Mouse (Mus musculus) liver, embryonic 16.5 days (tissue): ENCODE results near the gene Lect2. TPM values are rescaled to one million over a fixed set of nuclear protein-coding genes. Genes with fewer than 3 reads are reported as not detected.

Experiments
- ATAC-seq: fragments of 200-750 bp; cut with Nextera tagmentation; 2 replicates; pipeline ENCODE4 v1.8.0; 2017; ENCODE audit warnings: low read depth, mild to moderate bottlenecking, moderate number of reproducible peaks, moderate library complexity
- H3K27ac ChIP-seq: fragments of 300-500 bp; sonication (generic); 2 replicates; pipeline ENCODE4 v1.5.1; 2014; ENCODE audit warnings: mild to moderate bottlenecking, low read length
- H3K27me3 ChIP-seq: fragments of 300-500 bp; sonication (generic); 2 replicates; pipeline ENCODE4 v1.6.1; 2014; ENCODE audit warnings: low read depth, low read length, mixed read lengths; ENCODE audit not compliant: control insufficient read depth, insufficient read depth
- H3K36me3 ChIP-seq: fragments of 300-500 bp; sonication (generic); 2 replicates; pipeline ENCODE4 v1.6.1; 2014; ENCODE audit warnings: mild to moderate bottlenecking; ENCODE audit not compliant: control insufficient read depth, insufficient read depth
- H3K4me1 ChIP-seq: fragments of 300-500 bp; sonication (generic); 2 replicates; pipeline ENCODE4 v1.6.1; 2014; ENCODE audit warnings: low read depth, low read length, mixed read lengths; ENCODE audit not compliant: control insufficient read depth
- H3K4me2 ChIP-seq: fragments of 300-500 bp; sonication (generic); 2 replicates; pipeline ENCODE4 v1.6.1; 2014; ENCODE audit warnings: low read depth, low read length, mixed read lengths
- H3K4me3 ChIP-seq: fragments of 300-500 bp; sonication (generic); 2 replicates; pipeline ENCODE4 v1.5.1; 2014; ENCODE audit warnings: low read depth, mild to moderate bottlenecking, low read length
- H3K9ac ChIP-seq: fragments of 300-500 bp; sonication (generic); 2 replicates; pipeline ENCODE4 v1.6.1; 2014; ENCODE audit warnings: low read depth, low read length
- H3K9me3 ChIP-seq: fragments of 300-500 bp; sonication (generic); replicated peaks from 2 replicates; pipeline ENCODE4 v1.6.1; 2016; ENCODE audit warnings: low read length; ENCODE audit not compliant: control insufficient read depth
- WGBS: fragments of 180-500 bp; shearing (Covaris S2); extraction: QIAGEN DNeasy Blood & Tissue Kit; methylation state at CpG from one replicate; pipeline ENCODE4 v1.1.7; 2014; ENCODE audit not compliant: insufficient replicate concordance; 5-methylcytosine and 5-hydroxymethylcytosine counted together
- polyA plus RNA-seq: library from polyadenylated mRNA; unstranded; fragments of >200 nt; fragmentation: Nextera tagmentation; extraction: Ambion mirVana; gene quantifications from 2 replicates; pipeline ENCODE4 v1.2.1, GENCODE M21; 2015

Lect2 gene
- polyA plus RNA-seq, 1 experiment from 2014 or later: 40.2 TPM

- Histone ChIP-seq H3K4me2 (no peak overlapping the region), H3K36me3 (no peaks in the 10 kb centered on the region), H3K27ac (no peak overlapping the region), H3K4me1 (peaks cover 6% of the 10 kb centered on the region), H3K27me3 (no peaks in the 10 kb centered on the region), H3K4me3 (no peak overlapping the region), H3K9ac (no peak overlapping the region), H3K9me3 (no peaks in the 10 kb centered on the region)
- no peak for ATAC-seq
- WGBS: 38% methylated on average over 6 of the region's 6 CpGs
These were observed 3.4 kb upstream of the Lect2 start for GRCm38 (mm10) chr13:56551661-56552060.

GRCm38 (mm10) chr13:56550574-56550973 is 2.3 kb upstream of the Lect2 start:
- Histone ChIP-seq H3K9me3 (no peaks in the 10 kb centered on the region), H3K27ac (no peak overlapping the region), H3K36me3 (no peaks in the 10 kb centered on the region), H3K4me1 (peaks cover 6% of the 10 kb centered on the region), H3K4me3 (no peak overlapping the region), H3K27me3 (no peaks in the 10 kb centered on the region), H3K9ac (no peak overlapping the region), H3K4me2 (no peak overlapping the region)
- WGBS: 11% methylated on average over 1 of the region's 1 CpGs
- no peak for ATAC-seq

GRCm38 (mm10) chr13:56549364-56549763 is 1.1 kb upstream of the Lect2 start:
- H3K4me2 ChIP-seq: no peak overlapping the region
- no peaks in the 10 kb centered on the region for H3K36me3 ChIP-seq
- no peak overlapping the region for H3K9ac ChIP-seq
- no peak; the same call in 1 of the 2 replicates for ATAC-seq
- no peak overlapping the region for H3K4me3 ChIP-seq
- H3K27me3 ChIP-seq: no peaks in the 10 kb centered on the region
- H3K9me3 ChIP-seq: no peaks in the 10 kb centered on the region
- no peak overlapping the region for H3K27ac ChIP-seq
- 18% methylated on average over 4 of the region's 4 CpGs for WGBS
- H3K4me1 ChIP-seq: peaks cover 6% of the 10 kb centered on the region

DNA sequence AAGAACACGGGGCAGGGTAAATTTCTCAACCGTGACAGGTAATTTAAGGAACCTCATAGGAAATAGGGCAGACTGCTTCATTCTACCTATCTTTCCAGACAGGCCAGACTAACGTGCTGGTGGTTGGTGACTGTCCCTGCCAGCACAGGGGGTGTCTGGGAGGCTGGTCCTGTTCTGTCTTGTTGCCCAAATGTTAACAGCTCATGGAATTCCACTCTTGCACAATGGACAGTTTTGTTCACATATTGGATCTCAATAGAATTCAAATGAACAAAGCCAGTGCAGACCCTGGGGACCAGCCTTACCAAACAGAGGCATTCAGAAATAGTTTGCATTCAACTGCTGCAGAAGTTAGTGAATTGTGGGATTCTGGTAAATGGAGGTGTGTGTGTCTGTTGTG is 3.3 kb downstream of the Lect2 start:
- ATAC-seq: no peak
- no peaks in the 10 kb centered on the region for H3K36me3 ChIP-seq
- no peak overlapping the region for H3K27ac ChIP-seq
- H3K9me3 ChIP-seq: no peaks in the 10 kb centered on the region
- H3K9ac ChIP-seq: no peak overlapping the region
- 53% methylated on average over 3 of the region's 3 CpGs for WGBS
- H3K4me2 ChIP-seq: no peak overlapping the region
- H3K27me3 ChIP-seq: no peaks in the 10 kb centered on the region
- H3K4me1 ChIP-seq: peaks cover 6% of the 10 kb centered on the region
- H3K4me3 ChIP-seq: no peak overlapping the region

GRCm38 (mm10) chr13:56543805-56544204 is 4.5 kb downstream of the Lect2 start:
- H3K4me2 ChIP-seq: no peak overlapping the region
- no peak overlapping the region for H3K27ac ChIP-seq
- 68% methylated on average over 9 of the region's 9 CpGs for WGBS
- H3K4me3 ChIP-seq: no peak overlapping the region
- H3K36me3 ChIP-seq: no peaks in the 10 kb centered on the region
- H3K9me3 ChIP-seq: no peaks in the 10 kb centered on the region
- no peak overlapping the region for H3K9ac ChIP-seq
- no peaks in the 10 kb centered on the region for H3K4me1 ChIP-seq
- ATAC-seq: no peak
- no peaks in the 10 kb centered on the region for H3K27me3 ChIP-seq

DNA sequence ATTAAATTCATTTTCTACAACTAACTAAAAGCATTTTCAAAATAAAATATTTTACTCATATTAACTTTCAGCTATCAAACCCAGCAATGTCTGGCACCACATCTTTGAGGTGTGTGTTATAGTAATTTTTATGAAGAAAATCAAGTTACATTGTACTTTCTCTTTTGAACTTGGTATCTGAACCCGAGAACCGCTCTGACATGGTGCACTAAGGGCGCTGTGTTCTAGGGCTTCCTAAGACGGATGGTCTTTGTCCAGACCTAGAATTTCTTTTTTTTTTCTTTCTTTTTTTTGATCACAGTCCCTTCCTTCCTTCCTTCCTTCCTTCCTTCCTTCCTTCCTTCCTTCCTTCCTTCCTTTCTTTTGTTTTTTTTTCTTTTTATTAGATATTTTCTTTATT is 8.5 kb downstream of the Lect2 start:
- 71% methylated on average over 4 of the region's 4 CpGs for WGBS
- Histone ChIP-seq H3K36me3 (no peaks in the 10 kb centered on the region), H3K9me3 (no peaks in the 10 kb centered on the region), H3K27me3 (no peaks in the 10 kb centered on the region), H3K27ac (no peak overlapping the region), H3K4me3 (no peak overlapping the region), H3K9ac (no peak overlapping the region), H3K4me2 (no peak overlapping the region), H3K4me1 (no peaks in the 10 kb centered on the region)
- no peak for ATAC-seq

- ATAC-seq: no peak
- H3K4me2 ChIP-seq: no peak overlapping the region
- H3K36me3 ChIP-seq: no peaks in the 10 kb centered on the region
- H3K4me1 ChIP-seq: no peaks in the 10 kb centered on the region
- H3K27ac ChIP-seq: no peak overlapping the region
- WGBS: 69% methylated on average over 12 of the region's 12 CpGs
- H3K9me3 ChIP-seq: no peaks in the 10 kb centered on the region
- no peak overlapping the region for H3K4me3 ChIP-seq
- H3K27me3 ChIP-seq: no peaks in the 10 kb centered on the region
- no peak overlapping the region for H3K9ac ChIP-seq
These were observed 11.3 kb downstream of the Lect2 start for GRCm38 (mm10) chr13:56537026-56537425.

DNA sequence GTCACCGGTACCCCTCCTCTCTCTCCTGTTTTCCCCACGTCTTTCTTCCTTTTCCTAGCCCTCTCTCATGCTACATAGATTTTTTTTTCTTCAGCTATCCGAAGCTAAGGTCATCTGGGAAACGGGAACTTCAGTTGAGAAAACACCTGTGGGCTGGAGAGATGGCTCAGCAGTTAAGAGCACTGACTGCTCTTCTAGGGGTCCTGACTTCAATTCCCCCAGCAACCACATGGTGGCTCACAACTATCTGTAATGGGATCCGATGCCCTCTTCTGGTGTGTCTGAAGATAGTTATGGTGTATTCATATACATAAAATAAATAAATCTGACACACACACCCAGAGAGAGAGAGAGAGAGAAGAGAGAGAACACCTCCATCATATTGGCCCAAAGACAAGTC is 12.7 kb downstream of the Lect2 start:
- ATAC-seq: no peak
- WGBS: 48% methylated on average over 5 of the region's 5 CpGs
- Histone ChIP-seq H3K4me1 (no peaks in the 10 kb centered on the region), H3K4me2 (no peak overlapping the region), H3K27ac (no peak overlapping the region), H3K9me3 (no peaks in the 10 kb centered on the region), H3K27me3 (no peaks in the 10 kb centered on the region), H3K9ac (no peak overlapping the region), H3K4me3 (no peak overlapping the region), H3K36me3 (no peaks in the 10 kb centered on the region)

DNA sequence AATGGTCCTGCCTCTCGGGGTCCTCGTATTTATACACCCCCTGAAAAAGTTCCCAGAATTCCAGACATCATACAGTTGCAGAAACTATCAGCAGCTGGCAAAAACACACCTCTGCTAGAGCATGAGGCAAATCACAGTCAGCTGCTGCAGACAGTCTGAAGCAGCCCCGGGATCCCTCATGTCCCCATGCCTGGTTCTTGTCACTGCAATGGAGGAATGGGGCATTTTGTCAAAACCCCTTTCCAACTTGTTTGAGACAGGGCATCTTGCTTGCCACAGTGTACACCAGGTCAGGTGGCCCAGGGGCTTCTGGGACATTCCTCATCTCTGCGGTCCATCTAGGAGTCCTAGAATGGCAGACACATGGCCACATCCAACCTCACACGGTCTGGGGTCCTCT is 13.4 kb downstream of the Lect2 start:
- ATAC-seq: no peak

DNA sequence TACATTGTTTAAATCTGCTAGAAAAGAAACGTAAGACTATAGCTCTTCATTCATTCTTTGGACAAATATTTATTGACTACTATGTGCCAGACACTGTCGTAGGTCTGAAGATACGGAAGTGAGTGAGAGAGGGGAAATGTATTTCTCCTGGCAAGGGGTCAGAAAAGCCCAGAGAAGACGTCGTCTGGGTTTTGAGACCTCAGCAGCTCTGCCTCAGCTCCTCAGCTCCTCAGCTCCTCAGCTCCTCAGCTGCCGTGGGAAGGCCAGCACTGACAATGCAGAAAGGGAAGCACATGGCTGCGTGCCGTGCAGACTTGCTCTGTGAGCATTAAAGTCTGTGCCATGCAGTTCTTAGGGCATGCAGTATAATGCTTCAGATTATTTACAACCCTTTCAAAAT is 18.6 kb downstream of the Lect2 start:
- H3K4me3 ChIP-seq: no peak overlapping the region
- WGBS: 31% methylated on average over 8 of the region's 8 CpGs
- no peaks in the 10 kb centered on the region for H3K9me3 ChIP-seq
- H3K27me3 ChIP-seq: no peaks in the 10 kb centered on the region
- no peak overlapping the region for H3K27ac ChIP-seq
- H3K4me1 ChIP-seq: no peaks in the 10 kb centered on the region
- no peak overlapping the region for H3K9ac ChIP-seq
- no peak for ATAC-seq
- H3K36me3 ChIP-seq: no peaks in the 10 kb centered on the region
- H3K4me2 ChIP-seq: no peak overlapping the region

More for the DNA sequence above, 13.4 kb downstream of the Lect2 start:
- H3K4me3 ChIP-seq: no peak overlapping the region
- 65% methylated on average over 5 of the region's 5 CpGs for WGBS
- H3K4me2 ChIP-seq: no peak overlapping the region
- H3K36me3 ChIP-seq: no peaks in the 10 kb centered on the region
- H3K27ac ChIP-seq: no peak overlapping the region
- no peaks in the 10 kb centered on the region for H3K27me3 ChIP-seq
- no peak overlapping the region for H3K9ac ChIP-seq
- H3K4me1 ChIP-seq: no peaks in the 10 kb centered on the region
- H3K9me3 ChIP-seq: no peaks in the 10 kb centered on the region
